In the genomic region with DNA sequence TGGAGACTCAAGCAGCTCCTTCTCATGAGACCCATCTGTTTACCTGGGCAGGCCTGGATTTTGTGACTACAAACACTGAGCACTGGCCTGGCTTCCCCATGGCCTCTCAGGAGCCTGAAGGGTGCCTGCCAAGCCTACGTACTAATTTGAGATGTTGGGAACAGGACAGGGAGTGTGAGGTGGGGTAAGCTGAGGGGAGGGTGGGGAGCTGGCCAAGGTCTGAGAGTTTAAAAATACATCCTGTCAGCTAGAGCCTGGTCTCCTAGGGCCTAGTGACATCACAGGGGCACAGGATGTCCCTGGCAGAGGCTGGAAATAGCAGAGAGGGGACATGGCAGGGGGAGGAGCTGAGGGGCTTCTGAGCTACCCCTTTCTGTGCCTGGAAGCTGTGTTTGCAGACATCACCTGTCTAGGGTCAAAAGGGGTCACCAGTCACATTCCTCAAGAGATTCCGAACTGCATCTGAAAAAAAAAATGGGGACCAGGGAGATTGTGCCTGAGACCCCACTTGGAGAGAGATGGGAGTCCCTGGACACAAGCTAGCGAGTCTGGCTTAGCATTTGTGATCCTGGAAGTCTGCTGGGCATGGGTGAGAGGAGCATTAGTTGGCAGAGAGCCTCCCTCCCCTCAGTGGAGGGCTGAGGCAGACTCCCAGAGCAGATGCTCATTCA, we compare ENCODE assay signal across 14 mouse cellular contexts. TPM values are rescaled to one million over a fixed set of nuclear protein-coding genes. Genes with fewer than 3 reads are reported as not detected.
DNase-seq lines count a peak whose midpoint lies in the region; TF ChIP-seq lines count a peak whose summit lies in the region.
"Had no signal": no experiment of that assay in that cellular context is flagged by ENCODE, and none has a peak within 500 bp of the region (broad histone marks: within the 10 kb centered on the region; RNA-seq: fewer than 3 reads in every experiment).

No protein-coding gene starts in this region.

- no peak for TF ChIP-seq CTCF in kidney, adult 2 months (conservative IDR thresholded peaks at IDR 0.05; ENCODE audit: insufficient read depth, insufficient read length, low read depth, low read length)

- H3K4me3 ChIP-seq in kidney, adult 2 months (ENCODE audit: insufficient read depth, low read depth, low read length) = no peak overlapping the region
- H3K4me3 ChIP-seq: limb, embryonic 15.5 days; midbrain, embryonic 12.5 days; neural tube, embryonic 12.5 days; stomach, embryonic 15.5 days had no signal

- WGBS in kidney, adult 2 months = 46% methylated on average over 3 of the region's 3 CpGs

- TF ChIP-seq POLR2A in kidney, adult 2 months (IDR thresholded peaks at IDR 0.05; ENCODE audit: low read depth, low read length) = no peak

- no peaks in the 10 kb centered on the region for H3K36me3 ChIP-seq in kidney, adult 2 months (ENCODE audit: control insufficient read depth, insufficient read depth, low read length)
- H3K36me3 ChIP-seq: limb, embryonic 15.5 days; midbrain, embryonic 12.5 days; neural tube, embryonic 12.5 days; stomach, embryonic 15.5 days had no signal

- no peaks in the 10 kb centered on the region for H3K27me3 ChIP-seq in kidney, adult 2 months (replicated peaks; ENCODE audit: control insufficient read depth, insufficient read depth, low read length)
- H3K27me3 ChIP-seq: limb, embryonic 15.5 days; stomach, embryonic 15.5 days had no signal

- intact Hi-C loops in heart, postnatal 10 days (cut with DNase I) = loop anchor here (5.0 kb wide), 2 partner anchors 38 to 153 kb away; a partner anchor contains a TSS
- intact Hi-C loops in left cerebral cortex, postnatal 14 days (cut with DNase I) = loop anchor here (5.0 kb wide), 1 partner anchor 83 kb away; no protein-coding TSS in a partner anchor

- peak overlapping the region; percentile 55 for H3K27ac ChIP-seq in kidney, adult 2 months (ENCODE audit: insufficient read depth, low read depth, low read length)
- H3K27ac ChIP-seq: hindbrain, embryonic 14.5 days; kidney, postnatal 0 days; limb, embryonic 15.5 days; midbrain, embryonic 12.5 days; neural tube, embryonic 12.5 days; stomach, embryonic 15.5 days had no signal

- H3K4me1 ChIP-seq in kidney, adult 2 months (ENCODE audit: control insufficient read depth, insufficient read depth, low read length) = peaks cover 52% of the 10 kb centered on the region

- no peak for DNase-seq in kidney, adult 2 months
- DNase-seq in kidney, adult 18-20 months = no peak
- peak; percentile 70 for DNase-seq in cerebellum, adult 9-11 months
- peak; percentile 91 for DNase-seq in gastrocnemius, postnatal 25 days
- DNase-seq in heart, postnatal 10 days = peak; percentile 77 to 88
- DNase-seq in right cerebral cortex, postnatal 14 days = no peak
- no peak for DNase-seq in left cerebral cortex, postnatal 14 days (ENCODE audit: low spot score in 2 of 2)
- no peak for DNase-seq in spleen, adult 18-20 months

RNA-seq across cellular contexts. Expression of a gene that starts 24.3 kb away (rescaled TPM):
- 31.6 and 40.3 TPM in 2 replicates for polyA plus RNA-seq in kidney, adult 2 months (2012; rRNA removed)
- total RNA-seq in gastrocnemius, postnatal 25 days (2021) = 10 to 100 TPM; 47.4 to 85.8 TPM
- total RNA-seq in heart, postnatal 10 days (2021) = 10 to 100 TPM; 56.5 to 78.6 TPM
- total RNA-seq in left cerebral cortex, postnatal 14 days (2021) = 10 to 100 TPM; 25.8 to 31.8 TPM

RNA-seq across cellular contexts. Expression of a gene that starts 32.1 kb away (rescaled TPM):
- polyA plus RNA-seq in kidney, adult 2 months (2012; rRNA removed) = 121 and 131 TPM in 2 replicates
- total RNA-seq in gastrocnemius, postnatal 25 days (2021) = 100 to 1,000 TPM; 113 to 168 TPM
- total RNA-seq in heart, postnatal 10 days (2021) = 10 to 100 TPM; 51.7 to 74.0 TPM
- total RNA-seq in left cerebral cortex, postnatal 14 days (2021) = 100 to 1,000 TPM; 188 to 210 TPM

RNA-seq across cellular contexts. Expression of a gene that starts 37.4 kb away (rescaled TPM):
- polyA plus RNA-seq in kidney, adult 2 months (2012; rRNA removed) = 33.5 and 47.4 TPM in 2 replicates
- 10 to 100 TPM; 35.3 to 40.3 TPM for total RNA-seq in gastrocnemius, postnatal 25 days (2021)
- 10 to 100 TPM; 51.7 to 56.0 TPM for total RNA-seq in heart, postnatal 10 days (2021)
- total RNA-seq in left cerebral cortex, postnatal 14 days (2021) = 10 to 100 TPM; 31.8 to 39.8 TPM

RNA-seq across cellular contexts. Expression of a gene that starts 37.8 kb away (rescaled TPM):
- polyA plus RNA-seq in kidney, adult 2 months (2012; rRNA removed) = 890 and 915 TPM in 2 replicates
- 1,000 to 10,000 TPM; 1,158 to 1,247 TPM for total RNA-seq in gastrocnemius, postnatal 25 days (2021)
- 1,000 to 10,000 TPM; 1,895 to 1,910 TPM for total RNA-seq in heart, postnatal 10 days (2021)
- total RNA-seq in left cerebral cortex, postnatal 14 days (2021) = 100 to 1,000 TPM; 445 to 467 TPM

Comparison
In these comparisons a context has a peak if more than half of its experiments do, and no peak if none do; other contexts are left out.
1. DNase-seq: peak in cerebellum, adult 9-11 months (single experiment), gastrocnemius, postnatal 25 days (single experiment) and heart, postnatal 10 days (2 of 2); none in kidney, adult 2 months (single experiment), kidney, adult 18-20 months (single experiment), right cerebral cortex, postnatal 14 days (single experiment), left cerebral cortex, postnatal 14 days (0 of 2) and spleen, adult 18-20 months (0 of 2).